Mouse (Mus musculus): ENCODE results near the gene Lipc. TPM values are rescaled to one million over a fixed set of nuclear protein-coding genes. Genes with fewer than 3 reads are reported as not detected.

The Lipc gene
- polyA plus RNA-seq (2017; shearing (Covaris generic)): not detected

GRCm38 (mm10) chr9:70952126-70952525 lies at the start of gene Lipc:
Lipc (minus strand) TSS chr9:70952226.

Other genes with a start within 250 kb of the Lipc start
- gene Aqp9, start 216.5 kb upstream of the Lipc start, polyA plus RNA-seq (2017; shearing (Covaris generic)): 1.4 TPM